Mouse (Mus musculus) testis, adult 2 months (tissue): ENCODE measurements around the gene Pitpnc1.

Experiments
- CTCF ChIP-seq: fragments of 200-500 bp; IDR thresholded peaks from 2 replicates; pipeline ENCODE4 v1.5.1; 2012; ENCODE audit warnings: low read depth, mild to moderate bottlenecking, inconsistent platforms, low read length, moderate library complexity; ENCODE audit not compliant: control insufficient read depth, insufficient read depth, insufficient replicate concordance
- POLR2A ChIP-seq: fragments of 200-500 bp; IDR thresholded peaks from 2 replicates; pipeline ENCODE4 v1.6.1; 2012; ENCODE audit warnings: low read depth, mild to moderate bottlenecking, inconsistent platforms, low read length, moderate library complexity; ENCODE audit not compliant: control insufficient read depth

DNA sequence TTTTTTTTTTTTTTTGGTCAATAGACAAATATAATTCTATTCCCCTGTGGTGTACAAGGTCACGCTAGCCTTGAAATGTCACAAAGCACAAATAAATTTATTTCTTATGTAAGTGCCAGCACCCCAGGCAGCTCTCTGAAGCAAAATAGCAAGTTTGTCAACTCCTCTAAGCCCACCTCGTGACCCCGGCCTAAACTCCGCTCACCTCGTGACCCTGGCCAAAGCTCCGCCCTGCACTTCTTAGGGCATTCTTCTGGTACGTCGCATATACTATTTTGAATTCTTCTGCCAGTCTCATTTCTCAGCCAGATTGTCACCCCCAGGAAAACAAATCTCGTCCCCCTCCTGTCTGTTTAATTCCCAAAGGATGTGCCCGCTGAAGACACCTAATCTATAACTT, 84.0 kb downstream of the Pitpnc1 start:
- TF ChIP-seq CTCF (no peak), POLR2A (no peak)
